Mouse (Mus musculus): Measurements from ENCODE around the gene H60b.
A peak's percentile ranks its signal among the peaks of the same experiment; 100 is the strongest.
"Not testable (repeated sequence)": the region's sequence is repeated elsewhere in the genome, so short reads cannot be mapped to it uniquely, and the experiment has no call there.

H60b gene

DNA sequence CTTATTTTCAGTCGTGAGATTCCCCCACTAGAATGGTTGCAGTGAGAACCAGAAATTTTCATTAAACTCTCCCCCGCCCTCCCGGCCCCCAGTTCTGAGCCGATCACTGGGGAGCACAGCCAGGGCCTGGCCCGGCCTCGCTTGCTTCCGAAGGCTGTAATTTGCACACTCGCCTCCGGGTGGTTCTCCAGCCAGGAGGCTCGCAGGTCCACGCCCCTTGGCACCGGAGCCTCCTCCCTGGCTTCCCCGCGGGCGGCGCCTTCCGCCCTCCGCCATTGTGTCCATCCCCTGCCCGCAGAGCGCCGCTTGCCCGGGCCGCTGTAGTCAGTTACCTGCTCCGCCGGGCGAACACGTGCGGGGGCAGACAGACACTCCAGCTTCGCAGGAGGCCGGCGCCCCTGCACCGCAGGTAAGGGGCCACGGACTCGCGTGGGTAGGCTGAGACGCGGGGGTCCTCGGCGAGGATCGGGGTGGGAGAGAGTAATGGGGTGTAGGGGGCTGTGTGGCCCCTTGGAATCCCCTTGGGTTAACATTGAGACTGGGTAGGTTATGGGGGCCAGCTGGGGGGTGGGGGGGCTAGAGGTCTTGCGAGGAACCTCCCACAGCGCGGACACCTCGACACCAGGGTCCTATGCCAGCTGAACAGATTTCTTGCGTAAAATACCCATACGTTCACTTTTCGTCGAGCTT lies at the start of gene H60b, which contains the start of gene Raet1e:
Gene H60b (plus strand): TSS at position 277 of the 690 bp plus-strand sequence.
Gene Raet1e (plus strand): TSS at position 260 of the 690 bp plus-strand sequence.
- not testable (repeated sequence) for DNase-seq (ENCODE audit: low spot score)

DNA sequence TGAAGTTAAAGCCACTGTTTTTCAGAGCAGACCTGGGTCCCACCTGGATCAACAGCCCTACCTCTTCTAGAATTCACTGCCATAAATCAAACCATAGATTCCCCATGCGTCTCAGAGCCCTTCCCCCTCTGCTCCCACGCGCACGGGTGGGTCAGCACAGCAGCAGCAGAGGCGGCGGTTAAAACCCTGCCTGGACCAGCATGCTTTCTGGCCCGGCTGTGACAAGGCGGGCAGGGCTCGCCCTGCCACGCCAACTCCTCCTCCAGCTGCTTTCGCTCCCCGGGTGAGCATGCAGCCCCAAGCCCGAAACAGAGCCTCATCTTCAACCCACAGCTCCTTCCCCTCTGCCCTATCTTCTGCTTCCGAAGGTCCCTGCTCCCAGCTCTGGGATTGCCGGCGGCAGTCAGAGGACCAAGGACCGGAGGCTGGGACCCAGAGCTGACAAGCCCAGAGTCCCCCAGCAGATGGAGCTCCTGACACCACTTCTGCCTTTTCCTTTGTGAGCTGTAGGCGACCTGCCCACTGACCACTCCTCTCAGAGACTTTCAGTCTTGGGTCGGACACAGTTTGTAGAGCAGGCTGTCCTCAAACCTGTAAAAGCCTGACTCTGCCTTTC lies 17.6 kb upstream of the H60b start:
- peak; percentile 44 for DNase-seq (ENCODE audit: low spot score)

DNA sequence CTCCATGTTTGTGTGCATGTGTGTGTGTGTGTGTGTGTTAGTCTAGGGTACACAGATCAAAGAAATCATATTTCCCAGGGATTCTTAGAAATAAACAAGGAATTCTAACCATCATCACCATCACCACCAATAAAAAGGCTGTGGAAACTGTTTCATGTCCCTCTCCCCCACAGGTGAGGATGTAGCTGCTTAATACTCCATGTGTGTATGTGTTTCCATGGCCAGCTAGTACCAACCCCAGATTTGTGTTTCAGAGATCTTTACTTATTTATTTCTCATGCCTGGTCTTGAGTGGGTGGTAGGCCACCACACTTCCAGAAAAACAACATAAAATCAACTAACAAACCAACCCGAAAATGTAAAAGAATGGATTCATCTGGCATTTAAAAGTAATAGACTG lies 16.2 kb upstream of the H60b start:
- DNase-seq (ENCODE audit: low spot score), result not testable (repeated sequence)

DNA sequence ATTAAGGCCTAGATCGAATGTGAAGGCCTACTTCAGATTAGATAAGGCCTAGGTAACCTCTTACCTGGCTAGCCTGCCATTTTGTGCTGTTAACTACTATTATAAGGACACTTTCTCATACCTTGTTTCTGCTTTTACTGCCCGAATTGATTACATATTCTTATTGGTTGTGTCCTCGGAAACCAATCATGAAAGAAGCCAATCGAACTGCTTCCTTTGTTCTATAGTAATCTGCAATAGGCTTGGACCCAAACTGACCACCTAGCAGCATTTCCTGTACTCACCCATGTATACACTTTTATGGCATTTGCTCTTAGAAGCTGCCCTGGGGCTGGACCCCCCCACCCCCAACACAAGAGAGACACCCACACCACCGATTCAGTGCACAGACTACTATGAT lies 15.5 kb upstream of the H60b start:
- DNase-seq (ENCODE audit: low spot score), result no peak

DNA sequence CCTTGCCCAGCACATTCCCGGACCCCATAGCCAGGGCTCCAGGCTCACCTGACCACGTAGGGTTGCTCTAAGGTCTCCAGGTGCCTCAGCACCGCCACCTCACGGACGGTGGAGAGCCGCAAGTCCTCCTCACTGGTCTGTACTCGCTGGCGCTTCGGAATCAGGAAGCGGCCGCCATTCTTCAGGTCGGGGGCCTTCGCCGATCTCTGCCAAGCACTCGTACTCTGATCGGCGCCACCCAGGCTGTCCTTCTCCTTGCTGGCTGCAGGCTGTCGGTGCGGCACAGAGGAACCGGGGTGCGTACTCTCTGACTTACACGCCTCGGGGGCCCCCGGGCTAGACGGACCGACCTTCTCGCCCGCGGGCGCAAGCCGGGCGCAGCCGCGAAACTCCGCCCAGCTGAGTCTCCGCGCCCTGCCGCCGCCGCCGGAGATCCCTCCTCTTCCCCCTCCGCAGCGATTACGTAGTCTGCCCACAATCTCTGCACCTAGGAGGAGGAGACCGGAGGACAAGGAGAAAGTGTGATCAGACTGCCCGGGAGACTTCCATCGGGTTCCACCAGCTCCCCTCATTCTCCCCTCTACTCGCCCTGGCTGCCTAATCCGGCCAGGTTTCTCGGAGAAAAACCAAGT lies 9.8 kb upstream of the H60b start:
- peak; percentile 81 for DNase-seq (ENCODE audit: low spot score)

DNA sequence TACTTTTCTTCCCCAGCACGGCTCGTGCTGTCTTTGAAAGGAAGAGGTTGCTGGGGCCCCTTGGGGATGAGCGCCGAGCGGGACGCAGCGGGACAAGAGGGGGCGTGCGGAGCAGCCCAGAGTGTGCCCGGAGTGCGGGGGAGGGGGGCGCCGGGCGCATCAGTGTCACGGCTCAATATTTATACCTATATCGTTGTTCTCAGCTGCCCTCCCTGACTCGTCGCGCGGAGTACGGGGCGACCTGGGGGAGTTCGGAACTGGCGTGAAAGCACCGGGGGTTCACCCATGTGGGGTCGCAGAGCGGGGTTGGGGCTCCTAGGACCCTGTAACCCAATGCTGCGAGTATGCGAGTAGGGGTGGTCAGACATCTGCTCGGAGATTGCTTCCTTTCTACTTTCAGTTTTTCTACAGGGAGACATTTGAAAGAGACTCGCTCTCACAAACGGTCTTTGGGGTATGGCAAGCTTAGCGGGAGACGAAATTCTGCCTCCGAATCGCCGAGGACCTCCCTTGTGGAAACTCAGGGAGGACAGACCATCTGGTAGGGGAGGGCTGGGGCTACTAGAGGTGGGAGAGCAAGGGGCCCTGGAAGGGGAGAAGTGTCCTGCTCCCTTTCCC lies 9.2 kb upstream of the H60b start, which contains the start of gene E030030I06Rik:
Gene E030030I06Rik (minus strand): TSS at position 198 of the 618 bp plus-strand sequence.
- peak; percentile 32 for DNase-seq (ENCODE audit: low spot score)

DNA sequence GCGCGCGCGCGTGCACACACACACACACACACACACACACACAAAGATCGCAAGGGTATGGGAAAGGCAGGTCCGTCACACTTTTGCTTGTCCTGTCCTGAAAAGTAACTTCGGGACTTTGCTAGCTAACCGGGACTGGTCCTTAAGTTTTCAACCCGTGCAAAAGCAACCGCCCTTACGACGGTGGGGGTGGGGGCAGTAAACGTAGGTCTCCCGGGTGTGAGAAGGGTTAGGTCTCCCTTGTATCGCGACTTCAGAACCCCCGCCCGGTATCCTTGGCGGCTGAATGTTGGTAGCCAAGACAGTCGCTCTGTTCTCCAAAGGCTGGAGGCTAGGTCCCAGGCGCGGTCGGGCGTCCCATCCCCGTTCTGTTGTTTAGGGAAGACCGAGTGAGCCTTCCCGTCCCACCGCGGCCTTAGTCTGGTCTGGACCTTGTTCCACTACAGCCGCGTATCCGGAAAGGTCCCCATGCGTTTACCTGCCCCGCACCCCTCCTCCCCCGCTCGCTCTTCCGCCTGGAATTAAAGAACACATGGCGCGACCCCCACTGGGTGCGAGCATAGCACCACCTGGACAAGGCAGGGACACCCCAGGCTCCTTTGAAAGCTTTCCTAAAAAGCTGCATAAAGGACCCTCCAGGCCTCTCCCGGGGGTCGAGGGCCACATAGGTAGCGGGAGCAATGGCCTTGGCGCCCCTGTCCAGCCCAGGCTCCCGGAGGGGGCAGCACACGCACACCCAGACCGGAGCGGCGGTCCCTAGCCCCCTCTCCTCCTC lies 8.5 kb upstream of the H60b start:
- no peak for DNase-seq (ENCODE audit: low spot score)

DNA sequence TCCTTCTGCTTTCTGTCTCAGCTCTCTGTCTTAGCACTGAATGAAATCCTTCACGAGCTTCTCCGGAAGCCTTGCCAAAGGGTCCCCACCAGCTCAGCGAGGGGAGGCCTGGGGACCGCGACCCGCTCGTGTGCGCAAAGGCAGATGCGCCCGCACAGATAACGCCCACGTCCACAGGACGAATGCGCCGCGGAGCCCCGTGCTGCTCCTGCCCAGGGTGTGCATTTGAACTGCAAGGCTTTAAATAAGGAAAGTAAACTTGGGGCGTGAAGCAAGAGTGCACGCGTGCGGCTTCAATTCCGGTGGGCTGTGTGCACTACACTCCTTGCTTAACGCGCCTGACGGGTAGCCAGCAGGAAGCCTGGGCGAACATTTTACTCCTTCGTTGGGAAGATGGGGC lies 7.8 kb upstream of the H60b start:
- peak; percentile 46 for DNase-seq (ENCODE audit: low spot score)

DNA sequence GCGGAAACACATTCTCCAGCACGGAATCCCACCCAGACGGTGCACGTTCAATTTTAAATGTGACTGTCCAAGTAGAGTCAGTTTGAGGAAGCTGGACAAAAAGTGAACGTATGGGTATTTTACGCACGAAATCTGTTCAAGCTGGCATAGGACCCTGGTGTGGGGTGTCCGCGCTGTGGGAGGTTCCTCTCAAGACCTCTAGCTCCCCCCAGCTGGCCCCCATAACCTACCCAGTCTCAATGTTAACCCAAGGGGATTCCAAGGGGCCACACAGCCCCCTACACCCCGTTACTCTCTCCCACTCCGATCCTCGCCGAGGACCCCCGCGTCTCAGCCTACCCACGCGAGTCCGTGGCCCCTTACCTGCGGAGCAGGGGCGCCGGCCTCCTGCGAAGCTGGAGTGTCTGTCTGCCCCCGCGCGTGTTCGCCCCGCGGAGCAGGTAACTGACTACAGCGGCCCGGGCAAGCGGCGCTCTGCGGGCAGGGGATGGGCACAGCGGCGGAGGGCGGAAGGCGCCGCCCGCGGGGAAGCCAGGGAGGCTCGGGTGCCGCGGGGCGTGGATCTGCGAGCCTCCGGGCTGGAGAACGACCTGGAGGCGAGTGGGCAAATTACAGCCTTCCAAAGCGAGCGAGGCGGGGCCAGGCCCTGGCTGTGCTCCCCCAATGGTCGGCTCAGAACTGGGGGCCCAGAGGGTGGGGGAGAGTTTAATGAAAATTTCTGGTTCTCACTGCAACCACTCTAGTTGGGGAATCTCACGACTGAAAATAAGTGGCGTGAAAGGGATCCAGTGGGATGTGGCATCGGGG lies 7.1 kb upstream of the H60b start:
- DNase-seq (ENCODE audit: low spot score), result not testable (repeated sequence)

DNA sequence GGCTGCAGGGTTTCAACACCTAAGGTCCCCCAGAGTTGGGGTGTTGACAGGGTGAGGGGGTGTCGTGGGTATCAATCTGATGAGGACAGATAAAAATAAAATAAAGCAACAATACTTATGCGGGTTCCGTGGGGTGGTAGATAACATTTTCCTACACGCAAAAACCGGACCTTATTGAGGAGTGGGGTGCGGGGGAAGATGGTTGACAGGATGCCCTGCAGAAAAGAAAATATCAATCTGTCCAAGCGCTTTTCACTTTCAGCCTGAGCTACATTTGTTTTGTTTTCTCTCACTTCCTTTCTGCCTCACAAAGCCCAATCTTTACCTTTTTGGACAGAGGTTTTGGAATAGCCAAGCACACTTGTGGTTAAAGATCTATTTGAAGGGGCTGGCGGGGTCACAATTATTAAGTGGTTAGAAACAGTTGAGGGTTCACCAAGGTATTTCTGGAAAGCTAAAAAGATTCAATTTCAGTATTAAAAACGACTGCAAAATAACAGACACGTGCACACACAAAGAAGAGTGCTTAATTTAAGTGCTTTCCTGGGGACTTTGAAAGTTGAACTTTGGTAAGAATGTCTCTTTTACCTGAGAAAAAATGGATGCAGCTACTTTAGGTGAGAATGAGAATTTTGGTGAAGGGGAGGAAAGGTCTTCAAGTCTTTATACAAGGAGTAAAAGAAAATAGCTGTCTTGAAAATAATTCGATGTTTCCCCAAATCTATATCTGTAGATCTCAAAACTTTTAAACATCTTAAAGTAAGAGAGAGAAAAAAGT lies 6.3 kb upstream of the H60b start:
- not testable (repeated sequence) for DNase-seq (ENCODE audit: low spot score)

DNA sequence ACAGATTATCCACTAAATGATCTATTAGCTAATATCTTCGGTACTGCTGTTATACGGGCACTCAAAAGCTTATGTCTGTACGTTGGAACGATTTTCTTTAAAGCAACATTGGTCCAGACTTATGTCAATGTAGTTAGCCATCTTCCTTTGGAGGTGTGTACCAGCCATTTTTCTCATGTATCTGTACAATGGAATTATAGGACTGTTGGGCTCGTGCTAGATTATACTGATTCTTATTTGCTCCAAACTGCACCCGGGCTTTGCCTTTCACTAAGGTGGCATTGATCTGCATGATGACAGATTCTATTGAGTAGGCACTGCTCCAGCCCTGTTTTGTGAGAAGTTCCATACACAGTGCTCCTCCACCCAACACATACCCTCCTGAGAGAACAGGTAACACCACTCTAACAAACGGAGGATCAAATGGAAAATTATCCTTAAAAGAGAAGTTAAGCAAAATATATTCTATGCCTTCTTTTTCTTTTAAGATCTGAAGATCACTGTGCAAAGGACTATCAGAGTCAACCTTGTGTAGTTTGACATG lies 5.2 kb upstream of the H60b start:
- DNase-seq (ENCODE audit: low spot score), result not testable (repeated sequence)

DNA sequence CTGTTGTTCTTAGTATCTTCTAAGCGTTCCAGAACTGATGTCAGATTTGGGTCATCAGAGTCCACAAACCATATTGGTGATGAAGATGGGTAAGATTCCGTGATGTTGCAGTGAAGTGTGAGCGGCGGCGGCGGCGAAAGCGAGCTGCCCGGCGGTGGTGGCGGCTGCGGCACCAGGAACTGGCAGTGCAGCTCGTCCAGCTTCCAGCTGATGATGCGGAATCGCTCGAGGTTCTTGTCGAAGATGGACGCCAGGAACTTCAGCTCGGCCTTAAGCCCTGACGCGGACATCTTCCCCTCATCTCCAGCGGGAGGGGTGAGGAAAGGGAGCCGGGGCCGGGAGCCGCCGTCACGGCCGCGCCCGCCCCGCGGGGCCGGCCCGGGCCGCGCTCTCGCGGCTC lies 4.3 kb upstream of the H60b start:
- DNase-seq (ENCODE audit: low spot score), result not testable (repeated sequence)

DNA sequence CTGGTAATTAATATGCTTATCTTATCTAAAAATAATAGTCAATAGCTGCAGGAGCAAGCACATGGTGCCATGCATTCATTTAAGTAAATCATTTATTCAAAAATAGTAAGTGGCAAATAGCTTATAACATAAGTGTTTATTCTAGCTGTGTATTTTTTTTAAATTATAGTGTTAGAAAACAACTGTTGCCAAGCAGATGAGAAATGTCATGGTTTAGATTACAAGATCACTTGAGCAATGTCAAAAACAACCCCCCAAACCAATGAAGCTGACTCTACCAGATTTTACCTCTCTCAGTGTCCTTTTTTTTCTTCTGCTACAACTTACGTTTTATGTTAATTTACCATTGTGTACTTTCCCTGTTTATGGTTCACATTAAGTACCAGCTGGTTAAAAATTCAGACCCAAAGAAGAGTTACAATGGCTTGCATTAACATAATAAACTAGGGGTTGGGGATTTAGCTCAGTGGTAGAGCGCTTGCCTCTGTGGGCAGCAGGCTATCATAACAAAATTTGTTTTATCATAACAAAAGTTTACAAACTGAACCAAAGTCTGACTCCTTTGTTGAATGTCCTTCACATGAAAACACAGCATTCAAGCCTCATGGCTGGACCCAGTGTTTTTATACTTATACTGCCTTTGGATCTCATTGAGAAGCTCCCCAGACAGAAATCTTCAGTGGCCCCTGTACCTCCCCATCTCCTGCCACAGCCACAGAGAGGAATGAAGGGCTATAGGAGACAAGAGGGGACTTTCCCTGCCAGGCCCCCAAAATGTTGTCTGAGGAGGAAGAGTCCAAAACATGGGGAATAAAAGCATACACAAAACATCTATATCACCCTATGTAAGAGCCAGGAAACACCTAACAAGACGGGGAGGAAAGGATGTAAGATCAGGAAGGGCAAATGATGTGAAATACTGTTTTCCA lies 3.3 kb upstream of the H60b start:
- no peak for DNase-seq (ENCODE audit: low spot score)

DNA sequence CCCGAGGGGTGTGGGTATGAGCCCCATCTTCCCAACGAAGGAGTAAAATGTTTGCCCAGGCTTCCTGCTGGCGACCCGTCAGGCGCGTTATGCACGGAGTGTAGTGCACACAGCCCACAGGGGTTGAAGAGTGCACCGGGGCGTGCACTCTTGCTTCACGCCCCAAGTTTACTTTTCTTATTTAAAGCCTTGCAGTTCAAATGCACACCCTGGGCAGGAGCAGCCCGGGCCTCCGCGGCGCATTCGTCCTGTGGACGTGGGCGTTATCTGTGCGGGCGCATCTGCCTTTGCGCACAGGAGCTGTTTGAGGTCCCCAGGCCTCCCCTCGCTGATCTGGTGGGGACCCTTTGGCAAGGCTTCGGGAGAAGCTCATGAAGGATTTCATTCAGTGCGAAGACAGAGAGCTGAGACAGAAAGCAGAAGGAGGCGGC lies 760 bp downstream of the H60b start:
- no peak for DNase-seq (ENCODE audit: low spot score)

DNA sequence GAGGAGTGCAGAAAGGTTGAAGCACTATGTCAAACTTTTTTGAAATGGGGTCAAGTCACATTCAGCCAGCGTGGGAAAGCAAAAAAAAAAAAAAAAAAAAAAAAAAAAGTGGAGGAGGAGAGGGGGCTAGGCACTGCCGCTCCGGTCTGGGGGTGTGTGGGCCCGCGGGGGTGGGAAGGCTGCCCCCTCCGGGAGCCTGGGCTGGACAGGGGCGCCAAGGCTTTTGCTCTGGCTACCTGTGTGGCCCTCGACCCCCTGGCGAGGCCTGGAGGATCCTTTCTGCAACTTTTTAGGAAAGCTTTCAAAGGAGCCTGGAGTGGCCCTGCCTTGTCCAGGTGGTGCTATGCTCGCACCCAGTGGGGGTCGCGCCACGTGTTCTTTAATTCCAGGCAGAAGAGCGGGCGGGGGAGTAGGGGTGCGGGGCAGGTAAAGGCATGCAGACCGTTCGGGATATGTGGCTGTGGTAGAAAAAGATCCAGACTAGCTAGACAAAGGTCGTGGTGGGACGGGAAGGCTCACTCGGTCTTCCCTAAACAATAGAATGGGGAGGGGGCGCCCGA lies 1.3 kb downstream of the H60b start:
- no peak for DNase-seq (ENCODE audit: low spot score)

DNA sequence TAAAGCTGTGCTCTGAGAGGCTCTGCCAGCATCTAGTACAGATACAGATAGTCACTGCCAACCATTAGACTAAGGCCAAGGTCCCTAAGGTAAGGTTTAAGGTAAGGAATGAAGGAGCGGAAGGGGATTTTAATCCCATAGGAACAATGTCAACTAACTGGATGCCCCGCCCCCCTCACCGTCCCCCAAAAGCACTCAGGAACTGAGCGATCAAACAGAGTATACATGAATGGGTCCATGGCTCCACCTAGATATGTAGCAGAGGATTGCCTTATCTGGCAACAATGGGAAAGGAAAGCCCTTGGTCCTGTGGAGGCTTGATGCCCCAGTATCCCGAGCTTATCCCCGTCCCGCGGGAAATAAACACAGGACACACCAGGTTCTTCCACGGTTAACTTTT lies 4.9 kb downstream of the H60b start:
- DNase-seq (ENCODE audit: low spot score), result not testable (repeated sequence)

DNA sequence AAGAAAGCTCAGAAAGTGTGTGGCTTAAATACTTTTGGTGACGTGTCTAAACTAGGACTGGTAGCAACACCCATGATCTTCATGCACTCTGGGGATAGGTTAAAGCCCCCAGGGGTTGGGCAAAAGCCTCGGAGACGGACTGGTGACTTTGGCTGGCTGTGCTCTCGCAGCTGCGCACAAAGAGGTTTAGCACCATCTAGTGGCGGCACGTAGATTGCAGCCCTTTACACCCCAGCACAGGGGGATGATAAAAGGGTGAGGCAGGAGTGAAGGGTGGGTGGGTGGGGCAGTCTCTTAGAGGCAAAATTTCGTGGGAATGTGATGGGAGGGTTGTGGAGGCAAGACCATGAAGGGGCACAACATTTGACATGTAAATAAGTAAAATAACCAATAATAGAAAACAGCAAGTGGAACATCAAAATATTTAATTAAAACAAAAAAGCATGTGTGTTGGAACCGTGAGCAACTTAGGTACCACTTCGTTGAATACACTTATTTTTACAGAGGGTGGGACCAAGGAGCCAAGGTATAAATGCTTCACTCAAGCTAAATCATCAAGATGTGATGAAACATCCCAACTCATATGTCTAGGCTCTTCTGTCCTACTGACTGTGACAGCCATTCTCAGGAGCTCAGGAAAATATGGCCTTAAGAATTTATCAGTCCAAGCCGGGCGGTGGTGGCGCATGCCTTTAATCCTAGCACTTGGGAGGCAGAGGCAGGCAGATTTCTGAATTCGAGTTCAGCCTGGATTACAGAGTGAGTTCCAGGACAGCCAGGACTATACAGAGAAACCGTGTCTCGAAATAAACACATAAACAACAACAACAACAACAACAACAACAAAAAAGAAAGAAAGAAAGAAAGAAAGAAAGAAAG lies 5.6 kb downstream of the H60b start:
- DNase-seq (ENCODE audit: low spot score), result peak; percentile 67
